Mouse (Mus musculus) A20 (cell line): ENCODE measurements around the gene 2900026A02Rik.

ENCODE experiments used
- DNase-seq: peaks from one replicate; pipeline ENCODE4 v3.0.0-alpha.2; 2011; ENCODE audit warnings: low read depth, low spot score

2900026A02Rik gene

GRCm38 (mm10) chr5:113150871-113151553 is 70.0 kb downstream of the 2900026A02Rik start:
- DNase-seq: no peak

- DNase-seq: no peak
Observed at GRCm38 (mm10) chr5:113149052-113149451, 72.0 kb downstream of the 2900026A02Rik start.

- no peak for DNase-seq
Observed at GRCm38 (mm10) chr5:113147994-113148471, 73.0 kb downstream of the 2900026A02Rik start.

GRCm38 (mm10) chr5:113146656-113147055 is 74.4 kb downstream of the 2900026A02Rik start:
- no peak for DNase-seq

GRCm38 (mm10) chr5:113145171-113145570 is 75.9 kb downstream of the 2900026A02Rik start:
- DNase-seq: no peak

GRCm38 (mm10) chr5:113142486-113142885 is 78.5 kb downstream of the 2900026A02Rik start:
- no peak for DNase-seq

- no peak for DNase-seq
Observed at GRCm38 (mm10) chr5:113142018-113142417, 79.0 kb downstream of the 2900026A02Rik start.

- no peak for DNase-seq
Observed at GRCm38 (mm10) chr5:113140872-113141271, 80.2 kb downstream of the 2900026A02Rik start.

GRCm38 (mm10) chr5:113140051-113140450 is 81.0 kb downstream of the 2900026A02Rik start:
- DNase-seq: no peak

- no peak for DNase-seq
Observed at GRCm38 (mm10) chr5:113139064-113139726, 81.8 kb downstream of the 2900026A02Rik start.

- no peak for DNase-seq
Observed at GRCm38 (mm10) chr5:113138319-113139063, 82.5 kb downstream of the 2900026A02Rik start.

- no peak for DNase-seq
Observed at GRCm38 (mm10) chr5:113137691-113138318, 83.2 kb downstream of the 2900026A02Rik start.

GRCm38 (mm10) chr5:113136951-113137487 is 84.0 kb downstream of the 2900026A02Rik start:
- DNase-seq: no peak

- DNase-seq: no peak
Observed at GRCm38 (mm10) chr5:113135513-113135912, 85.5 kb downstream of the 2900026A02Rik start.

GRCm38 (mm10) chr5:113133722-113134710 is 87.0 kb downstream of the 2900026A02Rik start:
- DNase-seq: no peak

GRCm38 (mm10) chr5:113133080-113133491 is 88.0 kb downstream of the 2900026A02Rik start:
- no peak for DNase-seq

- no peak for DNase-seq
Observed at GRCm38 (mm10) chr5:113132635-113133041, 88.4 kb downstream of the 2900026A02Rik start.

- DNase-seq: no peak
Observed at GRCm38 (mm10) chr5:113128426-113128825, 92.6 kb downstream of the 2900026A02Rik start.

GRCm38 (mm10) chr5:113126476-113126875 is 94.6 kb downstream of the 2900026A02Rik start:
- DNase-seq: no peak

GRCm38 (mm10) chr5:113123693-113124092 is 97.3 kb downstream of the 2900026A02Rik start:
- no peak for DNase-seq
